Mouse (Mus musculus) midbrain, embryonic 10.5 days (tissue): Measurements from ENCODE around the gene Park7. TPM values are rescaled to one million over a fixed set of nuclear protein-coding genes. Genes with fewer than 3 reads are reported as not detected.
"Not testable (repeated sequence)": the region's sequence is repeated elsewhere in the genome, so short reads cannot be mapped to it uniquely, and the experiment has no call there.

Experiments used
- DNase-seq: peaks from one replicate; pipeline ENCODE4 v3.0.0-alpha.2; 2017; ENCODE audit warnings: low spot score
- H3K27ac ChIP-seq: fragments of 300-500 bp; sonication (generic); replicated peaks from 2 replicates; pipeline ENCODE4 v1.5.1; 2016; ENCODE audit warnings: mild to moderate bottlenecking
- H3K27me3 ChIP-seq: fragments of 300-500 bp; sonication (generic); 2 replicates; pipeline ENCODE4 v1.6.1; 2016; ENCODE audit warnings: low read depth, mild to moderate bottlenecking; ENCODE audit not compliant: poor library complexity, severe bottlenecking
- H3K36me3 ChIP-seq: fragments of 300-500 bp; sonication (generic); 2 replicates; pipeline ENCODE4 v1.6.1; 2016; ENCODE audit warnings: mild to moderate bottlenecking, moderate library complexity
- H3K4me1 ChIP-seq: fragments of 300-500 bp; sonication (generic); 2 replicates; pipeline ENCODE4 v1.6.1; 2016
- H3K4me3 ChIP-seq: fragments of 300-500 bp; sonication (generic); 2 replicates; pipeline ENCODE4 v1.5.1; 2016; ENCODE audit warnings: mild to moderate bottlenecking, moderate library complexity
- H3K9me3 ChIP-seq: fragments of 300-500 bp; sonication (generic); replicated peaks from 2 replicates; pipeline ENCODE4 v1.6.1; 2016; ENCODE audit warnings: mild to moderate bottlenecking
- WGBS: fragments of 180-500 bp; shearing (Covaris S2); methylation state at CpG from one replicate; pipeline ENCODE4 v1.1.7; 2016; 5-methylcytosine and 5-hydroxymethylcytosine counted together
- polyA plus RNA-seq: library from polyadenylated mRNA; unstranded; fragments of >200 nt; fragmentation: Nextera tagmentation; extraction: Ambion mirVana; gene quantifications from 2 replicates; pipeline ENCODE4 v1.2.1, GENCODE M21; 2016

Gene Park7
- polyA plus RNA-seq, 1 experiment from 2014 or later = 487 TPM

DNA sequence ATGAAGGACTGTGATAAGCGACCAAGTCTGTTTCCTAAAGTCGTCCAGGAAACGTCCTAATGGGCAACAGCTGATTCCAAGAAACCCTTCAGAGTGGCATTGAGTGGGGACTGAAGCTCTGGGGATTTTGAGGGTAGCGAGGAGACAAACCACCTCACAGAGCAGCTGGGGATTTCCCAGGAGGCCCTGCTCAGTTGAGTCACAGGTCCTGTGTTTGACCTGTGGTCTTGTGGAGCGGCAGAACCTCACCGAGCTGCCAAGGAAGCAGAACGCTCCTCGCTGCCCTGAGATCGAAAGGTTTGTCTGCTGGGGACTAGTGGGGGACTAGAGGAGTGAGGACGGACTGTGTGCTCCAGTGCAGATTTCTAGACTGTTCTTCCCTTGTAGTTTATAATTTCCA lies 13.6 kb upstream of the Park7 start:
- Histone ChIP-seq H3K36me3 (no peaks in the 10 kb centered on the region), H3K27ac (no peak overlapping the region), H3K4me1 (0 out of 2 replicates have a peak, but pooled peaks cover 7% of the 10 kb centered on the region), H3K4me3 (no peak overlapping the region), H3K9me3 (no peaks in the 10 kb centered on the region), H3K27me3 (no peaks in the 10 kb centered on the region)
- no peak for DNase-seq
- WGBS = 80% methylated on average over 10 of the region's 10 CpGs

DNA sequence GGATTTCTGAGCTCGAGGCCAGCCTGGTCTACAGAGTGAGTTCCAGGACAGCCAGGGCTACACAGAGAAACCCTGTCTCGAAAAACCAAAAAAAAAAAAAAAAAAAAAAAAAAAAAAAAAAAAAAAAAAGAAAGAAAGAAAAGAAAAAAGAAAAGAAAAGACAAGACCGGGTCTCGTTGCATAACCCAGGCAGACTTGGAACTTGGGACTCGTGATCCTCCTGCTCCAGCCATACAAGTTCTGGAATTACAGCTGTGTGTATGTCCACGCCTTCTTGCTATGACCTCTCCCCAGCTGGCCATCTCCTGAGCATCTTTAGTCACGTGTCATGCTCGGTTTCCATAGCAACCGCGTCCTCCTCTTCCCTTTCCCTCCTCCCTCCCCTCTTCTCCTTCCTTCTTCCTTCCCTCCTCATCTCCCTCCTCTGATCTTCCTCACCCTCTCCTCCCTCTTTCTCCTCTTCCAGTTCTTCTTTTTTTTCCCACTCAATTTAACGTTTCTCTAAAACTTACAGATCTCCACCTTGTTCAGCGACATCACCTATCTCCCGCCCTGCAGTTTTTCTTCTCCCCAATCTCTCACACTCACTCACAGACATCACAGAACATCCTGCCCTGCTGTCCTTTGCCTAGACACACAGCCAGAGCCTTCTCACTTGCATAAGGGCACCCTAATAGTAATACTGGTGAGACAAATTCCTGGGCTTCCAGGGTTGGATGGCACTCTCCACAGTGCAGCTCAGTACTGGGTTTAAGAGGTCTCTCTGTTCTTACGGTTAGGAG lies 12.9 kb upstream of the Park7 start:
- H3K27ac ChIP-seq = no peak overlapping the region
- no peaks in the 10 kb centered on the region for H3K36me3 ChIP-seq
- peak; percentile 36 for DNase-seq
- H3K27me3 ChIP-seq = no peaks in the 10 kb centered on the region
- H3K4me1 ChIP-seq = 0 out of 2 replicates have a peak, but pooled peaks cover 7% of the 10 kb centered on the region
- 56% methylated on average over 14 of the region's 14 CpGs for WGBS
- no peak overlapping the region for H3K4me3 ChIP-seq
- H3K9me3 ChIP-seq = no peaks in the 10 kb centered on the region

DNA sequence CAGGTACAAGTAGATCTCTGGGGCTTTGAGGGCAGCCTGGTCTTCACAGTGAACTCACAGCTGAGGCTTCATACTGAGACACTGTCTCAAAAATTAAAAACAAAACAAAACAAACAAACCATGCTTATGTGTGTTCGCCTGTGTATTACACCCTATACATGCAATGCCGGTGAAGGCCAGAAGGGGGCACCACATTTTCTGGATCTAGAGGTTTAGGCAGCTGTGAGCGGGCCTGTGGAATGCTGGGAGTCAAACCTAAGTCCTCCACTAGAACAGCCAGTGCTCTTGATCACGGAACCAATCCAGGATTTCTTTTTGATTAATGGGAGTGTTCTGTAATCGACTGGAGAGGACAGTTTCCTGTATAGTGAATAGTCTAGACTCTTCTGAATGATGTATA lies 11.7 kb upstream of the Park7 start:
- WGBS = 54% methylated on average over 5 of the region's 5 CpGs
- DNase-seq = peak; percentile 31
- Histone ChIP-seq H3K27ac (no peak overlapping the region), H3K9me3 (no peaks in the 10 kb centered on the region), H3K36me3 (no peaks in the 10 kb centered on the region), H3K4me1 (peaks cover 11% of the 10 kb centered on the region; the same call in 1 of the 2 replicates), H3K27me3 (no peaks in the 10 kb centered on the region), H3K4me3 (no peak overlapping the region)

DNA sequence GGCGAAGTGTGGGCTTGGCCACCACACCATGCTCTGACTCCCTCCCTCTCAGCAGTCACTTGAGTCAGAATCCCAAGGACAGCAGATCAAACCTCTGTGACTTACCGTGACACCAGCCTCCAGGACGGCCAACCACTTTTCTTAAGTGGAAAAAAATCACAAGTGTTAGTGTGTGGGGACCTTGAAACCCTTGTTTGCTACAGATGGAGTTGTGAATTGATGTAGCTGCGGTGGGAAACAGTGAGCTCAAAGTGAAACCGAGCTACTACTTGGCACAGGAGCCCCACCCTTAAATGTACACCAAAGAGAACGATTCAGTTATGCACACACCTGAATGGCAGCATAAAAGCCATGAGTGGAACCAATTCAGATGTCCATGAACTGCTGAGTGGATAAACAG lies 10.7 kb upstream of the Park7 start:
- DNase-seq = no peak
- Histone ChIP-seq H3K36me3 (no peaks in the 10 kb centered on the region), H3K4me1 (peaks cover 16% of the 10 kb centered on the region; the same call in 1 of the 2 replicates), H3K27ac (no peak overlapping the region), H3K27me3 (no peaks in the 10 kb centered on the region), H3K9me3 (no peaks in the 10 kb centered on the region), H3K4me3 (no peak overlapping the region)
- WGBS = 88% methylated on average over 6 of the region's 6 CpGs

DNA sequence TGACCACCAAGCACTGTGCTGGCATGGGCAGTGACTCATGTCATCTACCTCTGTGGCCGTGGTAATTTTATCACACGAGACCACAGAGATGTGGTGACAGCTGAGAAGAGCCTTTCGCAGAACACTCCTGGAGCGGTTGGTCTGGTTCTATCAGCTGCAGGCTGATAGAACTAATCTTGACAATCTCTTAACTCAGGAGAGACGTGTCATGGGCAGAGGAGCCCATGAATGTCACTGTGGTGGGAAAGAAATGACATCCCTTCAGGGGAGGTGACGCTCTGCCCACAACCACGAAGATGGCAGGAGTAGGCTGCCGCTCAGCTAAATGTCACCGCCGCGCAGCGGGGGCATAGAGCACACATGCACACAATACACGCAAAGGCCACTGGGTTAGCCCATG lies 10.1 kb upstream of the Park7 start:
- peaks cover 16% of the 10 kb centered on the region; the same call in 1 of the 2 replicates for H3K4me1 ChIP-seq
- no peaks in the 10 kb centered on the region for H3K9me3 ChIP-seq
- no peak overlapping the region for H3K4me3 ChIP-seq
- H3K27me3 ChIP-seq = no peaks in the 10 kb centered on the region
- no peak overlapping the region for H3K27ac ChIP-seq
- WGBS = 85% methylated on average over 13 of the region's 13 CpGs
- no peak for DNase-seq
- no peaks in the 10 kb centered on the region for H3K36me3 ChIP-seq

DNA sequence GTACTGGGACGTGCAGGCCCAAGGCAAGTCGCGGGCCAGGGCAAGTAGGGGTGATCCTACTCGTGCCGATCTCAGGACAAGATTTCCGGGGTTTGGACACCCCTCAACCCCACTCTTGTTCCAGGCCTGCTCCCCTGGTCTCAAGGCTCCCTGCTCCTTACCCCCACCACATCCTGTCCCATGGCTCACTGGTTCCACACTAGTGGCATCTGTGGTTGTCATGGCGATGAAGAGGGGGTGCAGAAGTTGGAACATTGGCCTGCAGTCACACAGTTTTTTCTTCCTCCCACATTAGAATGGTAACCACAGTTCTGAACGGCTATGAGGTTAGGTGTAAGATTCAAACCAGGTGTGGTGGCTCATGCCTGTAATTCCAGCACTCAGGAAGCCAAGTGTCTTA lies 7.0 kb upstream of the Park7 start:
- H3K36me3 ChIP-seq = no peaks in the 10 kb centered on the region
- H3K9me3 ChIP-seq = no peaks in the 10 kb centered on the region
- 88% methylated on average over 8 of the region's 8 CpGs for WGBS
- H3K4me3 ChIP-seq = no peak overlapping the region
- H3K27me3 ChIP-seq = no peaks in the 10 kb centered on the region
- H3K27ac ChIP-seq = no peak overlapping the region
- DNase-seq = no peak
- peaks cover 9% of the 10 kb centered on the region; the same call in 1 of the 2 replicates for H3K4me1 ChIP-seq

DNA sequence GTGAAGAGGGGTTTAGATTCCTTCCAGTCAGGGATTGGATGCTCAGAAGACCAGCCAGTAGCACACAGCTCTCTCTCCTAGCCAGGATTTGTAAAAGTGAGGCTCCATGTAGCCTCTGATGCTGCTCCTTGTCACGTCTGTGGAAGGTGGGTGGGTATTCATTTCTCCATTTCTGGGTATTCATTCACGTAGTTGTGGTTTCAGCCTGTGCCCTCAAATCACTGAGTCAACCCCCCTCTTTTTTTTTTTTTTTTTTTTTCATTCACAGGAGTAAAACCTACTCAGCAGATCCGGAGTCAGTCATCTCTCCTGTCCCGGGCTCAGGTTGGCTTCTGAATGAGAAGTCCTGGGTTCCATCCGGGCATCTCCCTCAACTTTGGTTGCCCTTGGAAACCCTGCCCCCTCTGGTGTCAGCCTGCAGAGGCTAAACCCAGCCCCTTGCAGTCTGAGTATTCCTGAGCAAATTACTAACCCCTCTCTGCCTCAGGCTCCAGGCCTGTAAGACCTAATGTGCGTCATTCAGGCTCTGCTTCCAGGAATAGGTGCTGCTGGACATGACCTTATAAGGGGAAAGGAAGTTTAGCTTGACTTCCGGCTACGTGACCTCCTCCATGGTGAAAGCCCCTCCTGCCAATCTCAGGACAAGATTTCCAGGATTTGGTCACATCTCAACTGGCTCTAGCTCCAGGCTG lies 3.2 kb upstream of the Park7 start:
- H3K36me3 ChIP-seq = no peaks in the 10 kb centered on the region
- no peaks in the 10 kb centered on the region for H3K27me3 ChIP-seq
- DNase-seq = no peak
- H3K4me3 ChIP-seq = no peak overlapping the region
- H3K27ac ChIP-seq = no peak overlapping the region
- peaks cover 33% of the 10 kb centered on the region for H3K4me1 ChIP-seq
- 72% methylated on average over 8 of the region's 8 CpGs for WGBS
- no peaks in the 10 kb centered on the region for H3K9me3 ChIP-seq

DNA sequence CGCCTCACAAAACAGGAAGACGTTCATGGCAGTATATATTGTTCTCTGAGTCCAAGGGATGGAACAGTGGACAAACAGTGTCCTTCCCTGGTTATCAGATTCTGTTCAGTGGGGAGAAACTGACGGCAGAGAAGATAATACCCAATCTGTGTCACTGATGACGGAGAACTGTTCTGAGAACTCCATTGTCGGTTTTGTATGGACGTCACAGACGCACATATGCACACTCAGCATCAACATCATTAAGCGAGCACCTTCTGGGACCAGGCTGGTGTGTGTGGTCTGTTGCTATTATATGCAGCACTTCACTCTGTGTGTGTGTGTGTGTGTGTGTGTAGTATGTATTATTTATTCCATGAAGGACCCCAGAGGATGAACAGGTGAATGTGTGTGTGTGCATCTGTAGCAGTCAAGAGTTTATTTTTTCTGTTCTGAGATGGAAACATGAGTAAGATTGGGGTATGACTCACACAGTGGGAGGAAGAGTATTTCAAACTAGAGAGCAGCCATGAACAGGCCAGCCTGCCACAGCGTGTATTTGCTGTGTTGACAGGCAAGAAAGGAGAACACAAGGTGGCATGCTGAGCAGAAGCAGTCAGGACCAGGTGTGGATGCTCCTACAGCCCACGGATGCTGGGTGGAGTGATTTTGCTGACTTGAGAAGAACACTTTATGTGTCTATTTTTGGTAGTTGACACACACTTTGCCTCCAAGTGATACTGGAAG lies 1.1 kb upstream of the Park7 start:
- Histone ChIP-seq H3K27me3 (no peaks in the 10 kb centered on the region), H3K36me3 (no peaks in the 10 kb centered on the region), H3K4me3 (peak overlapping the region; percentile 65), H3K27ac (peak overlapping the region; percentile 95), H3K4me1 (peaks cover 24% of the 10 kb centered on the region), H3K9me3 (no peaks in the 10 kb centered on the region)
- no peak for DNase-seq
- 68% methylated on average over 10 of the region's 10 CpGs for WGBS

DNA sequence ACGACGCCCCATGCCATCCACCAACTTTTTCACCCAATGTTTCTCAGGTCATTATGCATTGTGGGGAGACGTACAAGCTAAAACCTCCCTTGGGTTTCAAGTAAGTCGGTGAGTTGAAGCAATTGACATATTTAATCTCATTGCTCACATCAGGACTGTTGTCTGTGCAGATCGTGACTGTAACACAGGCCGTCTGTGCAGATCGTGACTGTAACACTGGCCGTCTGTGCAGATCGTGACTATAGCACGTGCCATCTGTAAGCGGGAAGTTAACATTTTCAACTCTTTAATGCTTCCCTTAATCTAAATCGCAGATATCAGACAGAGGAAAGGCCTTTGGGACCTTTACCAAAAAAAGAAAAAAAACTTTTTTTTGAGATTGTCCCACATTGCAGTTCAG lies 494 bp downstream of the Park7 start:
- H3K27ac ChIP-seq = peak overlapping the region; percentile 95
- no peaks in the 10 kb centered on the region for H3K27me3 ChIP-seq
- no peak for DNase-seq
- H3K4me1 ChIP-seq = peaks cover 34% of the 10 kb centered on the region
- peak overlapping the region; percentile 65 for H3K4me3 ChIP-seq
- no peaks in the 10 kb centered on the region for H3K36me3 ChIP-seq
- 26% methylated on average over 12 of the region's 12 CpGs for WGBS
- no peaks in the 10 kb centered on the region for H3K9me3 ChIP-seq

DNA sequence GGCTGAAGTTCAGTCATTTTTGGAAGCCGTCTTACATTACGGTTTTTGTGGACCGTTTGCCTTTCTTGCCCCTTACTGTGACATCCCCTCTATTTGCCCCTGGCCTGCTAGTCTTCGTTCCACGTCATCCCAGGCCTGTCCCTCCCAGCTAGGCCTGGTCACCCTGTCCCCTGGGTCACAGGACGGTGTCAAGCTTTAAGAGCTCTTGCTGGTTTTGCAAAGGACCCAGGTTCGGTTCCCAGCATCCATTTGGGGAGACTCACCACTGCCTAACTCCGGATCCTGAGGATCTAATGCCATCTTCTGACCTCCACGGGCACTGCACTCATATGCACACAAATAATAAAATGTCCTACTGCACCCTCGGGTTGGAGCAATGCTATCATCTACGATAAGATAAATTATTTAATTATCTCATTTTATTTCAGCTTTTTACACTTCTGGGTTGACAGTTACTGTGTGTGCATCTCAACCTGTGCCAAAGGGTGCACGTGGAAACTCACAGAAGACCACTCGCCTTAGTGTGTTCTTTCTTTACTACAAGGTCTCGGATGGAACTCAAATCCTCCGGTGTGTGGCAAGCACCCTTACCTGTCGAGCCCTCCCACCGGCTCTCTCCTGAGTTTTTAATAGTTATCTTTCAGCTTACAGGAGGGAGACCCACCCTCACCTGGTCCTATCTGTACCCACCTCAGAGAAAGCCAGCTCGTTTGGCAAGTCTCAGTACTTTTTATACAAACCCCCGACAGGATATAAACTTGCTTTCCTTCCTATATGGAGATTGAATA lies 3.9 kb downstream of the Park7 start:
- peak overlapping the region; percentile 69 for H3K4me3 ChIP-seq
- no peaks in the 10 kb centered on the region for H3K9me3 ChIP-seq
- H3K36me3 ChIP-seq = peaks cover 30% of the 10 kb centered on the region
- H3K27me3 ChIP-seq = no peaks in the 10 kb centered on the region
- no peak for DNase-seq
- WGBS = 85% methylated on average over 19 of the region's 19 CpGs
- H3K27ac ChIP-seq = peak overlapping the region; percentile 89
- H3K4me1 ChIP-seq = peaks cover 40% of the 10 kb centered on the region

DNA sequence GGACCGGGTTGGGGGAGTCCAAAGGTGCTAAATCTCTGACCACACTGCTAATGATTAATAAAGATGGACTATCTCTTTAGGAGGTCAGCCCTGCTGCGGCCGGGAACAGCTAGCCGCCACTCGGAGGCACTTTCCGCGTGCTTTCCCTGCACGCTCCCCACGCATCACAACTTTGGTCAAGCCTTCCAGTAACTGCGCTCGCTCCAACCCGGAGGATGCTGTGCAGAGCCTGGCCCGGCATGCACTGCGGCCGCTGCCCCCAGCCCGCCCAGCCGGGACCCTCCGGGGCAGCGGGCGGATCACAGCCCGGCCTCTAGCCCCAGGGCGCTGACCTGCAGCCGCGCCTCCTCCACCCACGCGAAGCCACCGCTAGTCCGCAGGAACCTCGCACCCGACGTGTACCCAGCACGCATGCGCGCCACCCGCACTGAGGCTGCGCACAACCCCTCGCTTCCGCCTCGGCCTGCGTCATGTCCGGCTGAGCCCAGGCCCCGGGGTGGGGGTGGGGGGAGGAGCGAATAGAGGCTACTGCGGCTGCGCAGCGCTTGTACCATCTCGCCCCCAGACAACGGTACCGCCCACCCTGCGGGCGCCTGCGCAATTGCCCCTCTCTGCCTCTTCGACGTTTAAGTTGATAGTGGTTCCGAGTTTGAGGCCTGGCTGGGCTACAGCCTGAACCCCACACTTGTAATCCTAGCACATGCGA lies 4.6 kb downstream of the Park7 start:
- peak overlapping the region; percentile 69 for H3K4me3 ChIP-seq
- under 1% methylated on average over 56 of the region's 56 CpGs for WGBS
- H3K27me3 ChIP-seq = no peaks in the 10 kb centered on the region
- no peaks in the 10 kb centered on the region for H3K9me3 ChIP-seq
- DNase-seq = peak; percentile 100
- peaks cover 35% of the 10 kb centered on the region for H3K36me3 ChIP-seq
- peak overlapping the region; percentile 89 for H3K27ac ChIP-seq
- peaks cover 33% of the 10 kb centered on the region for H3K4me1 ChIP-seq

DNA sequence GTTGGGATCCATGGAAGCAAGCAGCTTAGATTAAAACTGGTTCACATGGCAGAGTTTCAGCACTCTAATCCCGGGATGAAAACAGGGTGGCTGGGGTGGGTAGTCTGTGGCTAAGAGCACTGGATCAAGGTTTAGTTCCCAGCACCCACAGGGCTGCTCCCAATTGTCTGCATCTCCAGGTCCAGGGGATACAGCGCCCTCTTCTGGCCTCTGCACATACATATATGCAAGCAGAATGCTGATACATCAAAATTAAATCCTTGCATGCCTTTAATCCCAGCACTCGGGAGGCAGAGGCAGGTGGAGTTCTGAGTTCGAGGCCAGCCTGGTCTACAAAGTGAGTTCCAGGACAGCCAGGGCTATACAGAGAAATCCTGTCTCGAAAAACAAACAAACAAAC lies 5.7 kb downstream of the Park7 start:
- not testable (repeated sequence) for H3K9me3 ChIP-seq, H3K27me3 ChIP-seq, DNase-seq, H3K27ac ChIP-seq
- H3K4me3 ChIP-seq = peak overlapping the region; percentile 69
- peaks cover 27% of the 10 kb centered on the region for H3K4me1 ChIP-seq
- H3K36me3 ChIP-seq = peaks cover 44% of the 10 kb centered on the region
- 80% methylated on average over 5 of the region's 5 CpGs for WGBS
